10 mouse cellular contexts compared by ENCODE assay signal in genomic region chr2:128296897-128297296, GRCm38 (mm10).
DNase-seq lines count a peak whose midpoint lies in the region; ATAC-seq and TF ChIP-seq lines count a peak whose summit lies in the region.
"Had no signal": no experiment of that assay in that cellular context is flagged by ENCODE, and none has a peak within 500 bp of the region (broad histone marks: within the 10 kb centered on the region; RNA-seq: fewer than 3 reads in every experiment).

No protein-coding gene starts in this region.

- H3K4me1 ChIP-seq in embryonic facial prominence, embryonic 10.5 days: peaks cover 49% of the 10 kb centered on the region
- H3K4me1 ChIP-seq in midbrain, embryonic 10.5 days: no peaks in the 10 kb centered on the region

- DNase-seq in gastrocnemius, adult 2 months: peak; percentile 19
- no peak for DNase-seq in gastrocnemius, postnatal 14 days
- DNase-seq in 3T3-L1 (ENCODE audit: low read depth, low spot score): peak; percentile 77
- no peak for DNase-seq in embryonic facial prominence, embryonic 10.5 days (ENCODE audit: low spot score)
- no peak for DNase-seq in midbrain, embryonic 10.5 days (ENCODE audit: low spot score)
- DNase-seq in adipocyte (ENCODE audit: low spot score): no peak
- no peak for DNase-seq in layer of hippocampus, adult 9-10 months (ENCODE audit: low spot score)

- no peak overlapping the region for H3K4me3 ChIP-seq in gastrocnemius, adult 2 months
- H3K4me3 ChIP-seq in embryonic facial prominence, embryonic 10.5 days: no peak overlapping the region
- H3K4me3 ChIP-seq in midbrain, embryonic 10.5 days: no peak overlapping the region
- H3K4me3 ChIP-seq: left cerebral cortex, adult 2 months had no signal

- H3K9me3 ChIP-seq in embryonic facial prominence, embryonic 10.5 days: peaks cover 4% of the 10 kb centered on the region; the same call in 1 of the 2 replicates
- no peaks in the 10 kb centered on the region for H3K9me3 ChIP-seq in midbrain, embryonic 10.5 days (replicated peaks)

- peak; percentile 85 for ATAC-seq in megakaryocyte, adult 5-6 weeks (ENCODE audit: poor library complexity, severe bottlenecking)
- ATAC-seq: forebrain, embryonic 16.5 days had no signal

- no peaks in the 10 kb centered on the region for H3K36me3 ChIP-seq in embryonic facial prominence, embryonic 10.5 days (replicated peaks)
- H3K36me3 ChIP-seq in midbrain, embryonic 10.5 days: no peaks in the 10 kb centered on the region

- 0 out of 2 replicates have a peak, but pooled peaks cover 6% of the 10 kb centered on the region for H3K27me3 ChIP-seq in embryonic facial prominence, embryonic 10.5 days (replicated peaks; ENCODE audit: low read depth, poor library complexity, severe bottlenecking)
- peaks cover 8% of the 10 kb centered on the region for H3K27me3 ChIP-seq in midbrain, embryonic 10.5 days (ENCODE audit: low read depth, poor library complexity, severe bottlenecking)

- no peak overlapping the region for H3K27ac ChIP-seq in gastrocnemius, adult 2 months
- 0 out of 2 replicates have a peak overlapping the region, but pooled peaks have one; percentile 19 for H3K27ac ChIP-seq in embryonic facial prominence, embryonic 10.5 days (replicated peaks)
- H3K27ac ChIP-seq in midbrain, embryonic 10.5 days (replicated peaks): no peak overlapping the region
- H3K27ac ChIP-seq: left cerebral cortex, adult 2 months had no signal

- intact Hi-C loops in gastrocnemius, adult 2 months (cut with DNase I): no loop called here
- intact Hi-C loops in gastrocnemius, postnatal 14 days (cut with DNase I; ENCODE audit: low total_unique reads): no loop called here

- 50% methylated on average over 5 of the region's 5 CpGs for WGBS in embryonic facial prominence, embryonic 10.5 days
- WGBS in midbrain, embryonic 10.5 days: 71% methylated on average over 5 of the region's 5 CpGs

- no peak for TF ChIP-seq CTCF in gastrocnemius, adult 2 months (IDR thresholded peaks at IDR 0.05)

Comparison
In these comparisons a context has a peak if more than half of its experiments do, and no peak if none do; other contexts are left out.
1. DNase-seq: peak in gastrocnemius, adult 2 months (single experiment) and 3T3-L1 (single experiment); none in gastrocnemius, postnatal 14 days (single experiment), embryonic facial prominence, embryonic 10.5 days (single experiment), midbrain, embryonic 10.5 days (single experiment), adipocyte (single experiment) and layer of hippocampus, adult 9-10 months (single experiment).